Comparison of ENCODE assay signal across 8 mouse cellular contexts in the genomic region with DNA sequence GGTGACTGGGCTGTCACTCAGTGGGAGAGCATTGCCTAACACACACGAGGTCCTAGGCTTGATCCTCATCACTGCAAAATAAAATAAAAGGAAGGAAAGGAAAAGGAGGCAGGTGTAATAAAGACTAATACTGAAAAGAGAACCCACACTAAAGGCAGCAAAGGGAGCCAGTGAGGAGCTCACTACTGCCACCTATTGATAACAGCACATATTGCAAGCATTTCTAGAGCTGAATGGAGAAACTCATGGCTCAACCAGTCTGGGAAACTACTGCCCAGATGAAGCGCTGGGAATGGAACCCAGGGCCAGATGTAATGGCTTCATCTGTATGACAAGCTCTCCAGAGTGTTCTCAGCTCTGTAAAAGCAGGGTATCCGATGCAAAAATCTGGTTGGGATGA. TPM values are rescaled to one million over a fixed set of nuclear protein-coding genes. Genes with fewer than 3 reads are reported as not detected.
A peak's percentile ranks its signal among the peaks of the same experiment; 100 is the strongest.
DNase-seq lines count a peak whose midpoint lies in the region.

No protein-coding gene starts in this region.

- intact Hi-C loops in left cerebral cortex, postnatal 4 days (cut with DNase I) = no loop called here

- peak; percentile 18 to 35 for DNase-seq in cerebellum, adult 18-20 months
- no peak for DNase-seq in cerebellum, adult 11 months
- peak; percentile 35 to 41 for DNase-seq in left cerebral cortex, adult 18-20 months (ENCODE audit: low spot score in 2 of 2)
- DNase-seq in left cerebral cortex, postnatal 4 days = no peak
- DNase-seq in NIH3T3 (ENCODE audit: low read depth) = peak; percentile 67
- DNase-seq in frontal cortex, postnatal 36 days (ENCODE audit: low spot score in 2 of 2) = peak; percentile 20 to 70
- DNase-seq in lung, postnatal 25 days (ENCODE audit: low spot score) = peak; percentile 32
- DNase-seq in urinary bladder, postnatal 36 days (ENCODE audit: low spot score in 2 of 2) = no peak

RNA-seq across cellular contexts. Expression of a gene that starts 15.0 kb away (rescaled TPM):
- total RNA-seq in left cerebral cortex, adult 18-20 months (2021) = 10 to 100 TPM; 16.0 to 19.7 TPM
- total RNA-seq in left cerebral cortex, postnatal 4 days (2021) = 10 to 100 TPM; 14.4 to 14.7 TPM

Comparison
In these comparisons a context has a peak if more than half of its experiments do, and no peak if none do; other contexts are left out.
1. DNase-seq: peak in cerebellum, adult 18-20 months (2 of 2), left cerebral cortex, adult 18-20 months (2 of 2), NIH3T3 (single experiment), frontal cortex, postnatal 36 days (2 of 2) and lung, postnatal 25 days (single experiment); none in cerebellum, adult 11 months (single experiment), left cerebral cortex, postnatal 4 days (single experiment) and urinary bladder, postnatal 36 days (0 of 2).